Comparison of ENCODE assay signal across 25 mouse cellular contexts in the genomic region with DNA sequence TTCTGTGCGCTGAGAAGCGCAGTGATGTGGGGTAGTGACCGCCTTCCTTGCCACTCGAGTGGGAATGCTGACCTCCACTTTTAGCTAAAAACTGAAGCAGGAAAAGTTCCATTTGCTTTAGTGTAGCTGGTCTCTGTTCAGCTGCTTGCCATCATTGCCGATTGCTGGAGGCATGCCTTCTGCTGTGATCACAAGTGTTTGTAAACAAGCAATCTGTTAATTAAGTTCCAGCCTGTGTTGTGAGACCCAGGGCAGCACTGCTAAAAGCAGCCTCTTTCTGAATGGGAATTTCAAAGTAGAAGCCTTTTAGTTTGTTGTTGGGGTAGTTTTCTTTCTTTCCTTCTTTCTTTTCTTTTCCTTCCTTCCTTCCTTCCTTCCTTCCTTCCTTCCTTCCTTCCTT. TPM values are rescaled to one million over a fixed set of nuclear protein-coding genes. Genes with fewer than 3 reads are reported as not detected.
DNase-seq lines count a peak whose midpoint lies in the region; ATAC-seq and TF ChIP-seq lines count a peak whose summit lies in the region.
"Had no signal": no experiment of that assay in that cellular context is flagged by ENCODE, and none has a peak within 500 bp of the region (broad histone marks: within the 10 kb centered on the region; RNA-seq: fewer than 3 reads in every experiment).

No protein-coding gene starts in this region.

- H3K9ac ChIP-seq in forebrain, postnatal 0 days = no peak overlapping the region
- H3K9ac ChIP-seq in forebrain, embryonic 13.5 days = no peak overlapping the region
- H3K9ac ChIP-seq: embryonic facial prominence, embryonic 13.5 days; hindbrain, embryonic 12.5 days; hindbrain, embryonic 15.5 days; intestine, embryonic 15.5 days had no signal

- no peak overlapping the region for H3K4me3 ChIP-seq in forebrain, postnatal 0 days (ENCODE audit: low read depth, low read length)
- H3K4me3 ChIP-seq in forebrain, embryonic 13.5 days = no peak overlapping the region
- no peak overlapping the region for H3K4me3 ChIP-seq in layer of hippocampus, adult 2 months
- H3K4me3 ChIP-seq: embryonic facial prominence, embryonic 10.5 days; embryonic facial prominence, embryonic 13.5 days; erythroblast, embryonic 14.5 days; heart, adult 2 months; heart, embryonic 10.5 days; hindbrain, embryonic 12.5 days; hindbrain, embryonic 15.5 days; intestine, embryonic 15.5 days had no signal

- peaks cover 44% of the 10 kb centered on the region for H3K36me3 ChIP-seq in forebrain, postnatal 0 days (ENCODE audit: insufficient read depth)
- peaks cover 83% of the 10 kb centered on the region for H3K36me3 ChIP-seq in forebrain, embryonic 13.5 days (ENCODE audit: poor library complexity, severe bottlenecking)

- TF ChIP-seq POLR2A in brain, embryonic 14.5 days (IDR thresholded peaks at IDR 0.05; ENCODE audit: borderline replicate concordance, extremely low read depth, insufficient read depth, insufficient read length, poor library complexity, severe bottlenecking) = no peak

- no peak for DNase-seq in forebrain, postnatal 0 days
- DNase-seq in layer of hippocampus, adult 2 months (ENCODE audit: low spot score in 2 of 2) = no peak
- DNase-seq in layer of hippocampus, adult 8-10 months (ENCODE audit: low spot score in 2 of 2) = no peak
- peak; percentile 33 for DNase-seq in brain, embryonic 14.5 days (ENCODE audit: low read depth)
- DNase-seq in kidney, adult 11 months = no peak
- DNase-seq: adrenal gland, adult 2 months; adrenal gland, postnatal 14 days; cerebellum, adult 11-12 months; cerebellum, adult 8-10 months; cerebellum, postnatal 10 days; cerebellum, postnatal 36 days; embryo, embryonic 11 days; gastrocnemius, postnatal 25 days; heart, adult 2 months had no signal

- no peaks in the 10 kb centered on the region for H3K4me1 ChIP-seq in forebrain, postnatal 0 days (ENCODE audit: insufficient read depth)
- no peaks in the 10 kb centered on the region for H3K4me1 ChIP-seq in forebrain, embryonic 13.5 days
- H3K4me1 ChIP-seq: embryonic facial prominence, embryonic 10.5 days; embryonic facial prominence, embryonic 13.5 days; heart, embryonic 10.5 days; hindbrain, embryonic 12.5 days; hindbrain, embryonic 15.5 days; intestine, embryonic 15.5 days had no signal

- no peak overlapping the region for H3K4me2 ChIP-seq in forebrain, postnatal 0 days (ENCODE audit: low read depth)
- H3K4me2 ChIP-seq in forebrain, embryonic 13.5 days = no peak overlapping the region
- H3K4me2 ChIP-seq: embryonic facial prominence, embryonic 13.5 days; hindbrain, embryonic 12.5 days; hindbrain, embryonic 15.5 days; intestine, embryonic 15.5 days had no signal

- H3K9me3 ChIP-seq in forebrain, postnatal 0 days (ENCODE audit: low read length) = no peaks in the 10 kb centered on the region; the same call in 1 of the 2 replicates
- H3K9me3 ChIP-seq in forebrain, embryonic 13.5 days (replicated peaks) = no peaks in the 10 kb centered on the region
- H3K9me3 ChIP-seq: embryonic facial prominence, embryonic 13.5 days; heart, embryonic 10.5 days; hindbrain, embryonic 12.5 days; hindbrain, embryonic 15.5 days; intestine, embryonic 15.5 days had no signal

- no peaks in the 10 kb centered on the region for H3K27me3 ChIP-seq in forebrain, postnatal 0 days (ENCODE audit: insufficient read depth, low read length)
- no peaks in the 10 kb centered on the region for H3K27me3 ChIP-seq in forebrain, embryonic 13.5 days
- H3K27me3 ChIP-seq: embryonic facial prominence, embryonic 13.5 days; hindbrain, embryonic 12.5 days; hindbrain, embryonic 15.5 days; intestine, embryonic 15.5 days had no signal

- 82% methylated on average over 5 of the region's 5 CpGs for WGBS in forebrain, postnatal 0 days
- 95% methylated on average over 5 of the region's 5 CpGs for WGBS in forebrain, embryonic 13.5 days

- TF ChIP-seq CTCF in forebrain, postnatal 0 days (IDR thresholded peaks at IDR 0.05; ENCODE audit: low read depth) = no peak
- TF ChIP-seq CTCF in layer of hippocampus, adult 2 months (conservative IDR thresholded peaks at IDR 0.05) = no peak
- no peak for TF ChIP-seq CTCF in brain, embryonic 14.5 days (IDR thresholded peaks at IDR 0.05; ENCODE audit: borderline replicate concordance, extremely low read depth, insufficient read depth, insufficient read length)

- ATAC-seq in forebrain, postnatal 0 days = peak; percentile 67
- ATAC-seq in forebrain, embryonic 13.5 days = no peak
- ATAC-seq: CD4-positive, CD25-positive, alpha-beta regulatory T cell, adult 4 months; intestine, embryonic 15.5 days had no signal

- H3K27ac ChIP-seq in forebrain, postnatal 0 days (ENCODE audit: low read depth, low read length) = no peak overlapping the region
- no peak overlapping the region for H3K27ac ChIP-seq in forebrain, embryonic 13.5 days
- peak overlapping the region; percentile 48; the same call in 1 of the 2 replicates for H3K27ac ChIP-seq in layer of hippocampus, adult 2 months
- H3K27ac ChIP-seq: embryonic facial prominence, embryonic 10.5 days; embryonic facial prominence, embryonic 13.5 days; heart, adult 2 months; heart, embryonic 10.5 days; hindbrain, embryonic 12.5 days; hindbrain, embryonic 15.5 days; intestine, embryonic 15.5 days had no signal

RNA-seq across cellular contexts. Expression of a gene that starts 17.2 kb away (rescaled TPM):
- 2.1 and 3.2 TPM in 2 replicates for total RNA-seq in forebrain, postnatal 0 days (2014; rRNA removed)
- polyA plus RNA-seq in forebrain, postnatal 0 days (2015; fragmentation: Nextera tagmentation; extraction: Ambion mirVana) = 0.94 and 1.4 TPM in 2 replicates
- 1.5 and 1.8 TPM in 2 replicates for polyA plus RNA-seq in forebrain, embryonic 13.5 days (2015; fragmentation: Nextera tagmentation; extraction: Ambion mirVana)
- 1 to 10 TPM; 2.1 TPM for total RNA-seq in layer of hippocampus, adult 2 months (2021)
- 1 to 10 TPM; 1.5 to 3.4 (median 2.3) TPM for total RNA-seq in layer of hippocampus, adult 8-10 months (2022)
- 2.3 and 3.4 TPM in 2 replicates for polyA plus RNA-seq in brain, embryonic 14.5 days (2012; rRNA removed)
- total RNA-seq: hematopoietic stem cell, adult 5-6 weeks; MEL had no signal
- polyA plus RNA-seq: adrenal gland, adult 2 months; CD4-positive, CD25-positive, alpha-beta regulatory T cell, adult 4 months; erythroblast, embryonic 14.5 days had no signal
